Mouse (Mus musculus) lung, postnatal 0 days (tissue): ENCODE data around the gene Fscn1. TPM values are rescaled to one million over a fixed set of nuclear protein-coding genes. Genes with fewer than 3 reads are reported as not detected.

Experiments
- ATAC-seq: fragments of 200-750 bp; cut with Nextera tagmentation; 2 replicates; pipeline ENCODE4 v1.8.0; 2017; ENCODE audit warnings: moderate library complexity
- DNase-seq: peaks from one replicate; pipeline ENCODE4 v3.0.0-alpha.2; 2016; ENCODE audit warnings: low spot score
- H3K27ac ChIP-seq: fragments of 300-500 bp; sonication (generic); 2 replicates; pipeline ENCODE4 v1.5.1; 2014; ENCODE audit warnings: antibody characterized with exemption, mild to moderate bottlenecking, low read length, mixed read lengths
- H3K27me3 ChIP-seq: fragments of 300-500 bp; sonication (generic); replicated peaks from 2 replicates; pipeline ENCODE4 v1.6.1; 2014; ENCODE audit warnings: low read length, mixed read lengths; ENCODE audit not compliant: insufficient read depth
- H3K36me3 ChIP-seq: fragments of 300-500 bp; sonication (generic); 2 replicates; pipeline ENCODE4 v1.6.1; 2014; ENCODE audit warnings: low read length, mixed read lengths; ENCODE audit not compliant: insufficient read depth
- H3K4me1 ChIP-seq: fragments of 300-500 bp; sonication (generic); 2 replicates; pipeline ENCODE4 v1.6.1; 2014; ENCODE audit warnings: antibody characterized with exemption, low read depth, low read length, mixed read lengths; ENCODE audit not compliant: insufficient read depth
- H3K4me2 ChIP-seq: fragments of 300-500 bp; sonication (generic); replicated peaks from 2 replicates; pipeline ENCODE4 v1.6.1; 2014; ENCODE audit warnings: low read depth, mild to moderate bottlenecking, low read length, moderate library complexity, mixed read lengths
- H3K4me3 ChIP-seq: fragments of 300-500 bp; sonication (generic); 2 replicates; pipeline ENCODE4 v1.5.1; 2014; ENCODE audit warnings: low read depth, low read length
- H3K9ac ChIP-seq: fragments of 300-500 bp; sonication (generic); replicated peaks from 2 replicates; pipeline ENCODE4 v1.6.1; 2014; ENCODE audit warnings: low read depth, mild to moderate bottlenecking
- H3K9me3 ChIP-seq: fragments of 300-500 bp; sonication (generic); 2 replicates; pipeline ENCODE4 v1.6.1; 2016; ENCODE audit warnings: low read length, mixed read lengths
- CTCF ChIP-seq: IDR thresholded peaks from 2 replicates; pipeline ENCODE4 v1.5.1; 2016; ENCODE audit warnings: antibody characterized with exemption, mild to moderate bottlenecking
- EP300 ChIP-seq: IDR thresholded peaks from 2 replicates; pipeline ENCODE4 v1.6.1; 2016; ENCODE audit warnings: antibody characterized with exemption, mild to moderate bottlenecking, control low read depth
- WGBS: fragments of 180-500 bp; shearing (Covaris S2); extraction: QIAGEN DNeasy Blood & Tissue Kit; methylation state at CpG from one replicate; pipeline ENCODE4 v1.1.7; 2014; 5-methylcytosine and 5-hydroxymethylcytosine counted together
- polyA plus RNA-seq: library from polyadenylated mRNA; unstranded; fragments of >200 nt; fragmentation: Nextera tagmentation; extraction: Ambion mirVana; gene quantifications from 2 replicates; pipeline ENCODE4 v1.2.1, GENCODE M21; 2015

Fscn1 gene
- polyA plus RNA-seq, 1 experiment from 2014 or later = 69.1 TPM

DNA sequence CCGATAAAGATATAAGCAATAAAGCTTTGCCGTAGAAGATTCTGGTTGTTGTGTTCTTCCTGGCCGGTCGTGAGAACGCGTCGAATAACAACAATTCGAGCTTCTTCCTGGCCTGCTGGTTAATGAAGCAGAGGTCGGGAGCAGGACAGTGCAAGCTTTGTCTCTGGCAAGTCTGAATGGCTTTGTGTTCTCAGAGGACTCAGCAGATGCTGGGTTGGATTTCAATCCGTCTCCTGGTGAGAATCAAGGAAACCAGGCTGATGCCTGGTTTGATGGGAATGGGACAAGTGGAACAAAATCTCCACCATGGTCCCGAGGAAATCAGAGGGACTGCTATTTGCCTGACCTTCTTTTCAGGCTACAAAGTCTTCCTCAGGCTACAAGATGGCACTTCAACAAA is 49.2 kb downstream of the Fscn1 start:
- Histone ChIP-seq H3K27me3 (no peaks in the 10 kb centered on the region), H3K36me3 (peaks cover 18% of the 10 kb centered on the region), H3K9ac (no peak overlapping the region), H3K27ac (no peak overlapping the region), H3K4me3 (no peak overlapping the region), H3K4me1 (no peaks in the 10 kb centered on the region), H3K9me3 (no peaks in the 10 kb centered on the region), H3K4me2 (no peak overlapping the region)
- ATAC-seq (no peak), DNase-seq (no peak)
- 89% methylated on average over 10 of the region's 11 CpGs for WGBS
- no peak for TF ChIP-seq CTCF
- no peak for TF ChIP-seq EP300

DNA sequence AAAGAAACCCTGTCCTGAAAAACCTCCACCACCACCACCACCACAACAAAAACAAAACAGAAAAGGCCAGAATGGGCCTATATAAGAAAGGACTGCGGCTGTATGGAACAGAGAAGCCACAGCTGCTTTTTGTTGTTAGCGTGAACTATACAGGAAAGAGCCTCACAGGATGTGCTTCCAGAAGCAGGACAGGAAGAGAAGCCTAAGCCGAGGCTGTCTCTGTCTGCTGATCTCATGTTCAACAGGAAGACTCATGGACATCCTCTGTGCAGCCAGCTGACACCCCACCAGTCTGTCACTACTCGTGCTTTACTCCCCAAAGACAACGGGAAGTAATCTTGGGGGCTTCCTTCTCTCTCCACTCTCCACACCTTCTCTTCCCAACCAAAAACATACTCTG is 57.3 kb downstream of the Fscn1 start:
- WGBS = 54% methylated on average over 5 of the region's 5 CpGs
- no peak overlapping the region for H3K9ac ChIP-seq
- peak; percentile 49 for DNase-seq
- H3K36me3 ChIP-seq = peaks cover 21% of the 10 kb centered on the region
- no peak for TF ChIP-seq EP300
- TF ChIP-seq CTCF = no peak
- no peak overlapping the region for H3K4me3 ChIP-seq
- no peaks in the 10 kb centered on the region for H3K4me1 ChIP-seq
- H3K27ac ChIP-seq = peak overlapping the region; percentile 57
- no peaks in the 10 kb centered on the region for H3K27me3 ChIP-seq
- no peaks in the 10 kb centered on the region for H3K9me3 ChIP-seq
- peak; percentile 88 for ATAC-seq
- H3K4me2 ChIP-seq = no peak overlapping the region

Other genes starting within 250 kb of the Fscn1 start
- gene Tnrc18, start 142.7 kb upstream of the Fscn1 start, polyA plus RNA-seq = 16.6 and 24.9 TPM in 2 replicates
- 6.3 and 7.9 TPM in 2 replicates for gene Fbxl18, start 64.9 kb upstream of the Fscn1 start, polyA plus RNA-seq
- 18,716 and 19,008 TPM in 2 replicates for gene Actb, start 53.6 kb upstream of the Fscn1 start, polyA plus RNA-seq
- gene Rnf216, start 152.7 kb downstream of the Fscn1 start, polyA plus RNA-seq = 23.2 and 26.0 TPM in 2 replicates
- gene Olfr718-ps1, start 187.2 kb downstream of the Fscn1 start, polyA plus RNA-seq = not detected in 2 replicates
- gene Rbak, start 220.4 kb downstream of the Fscn1 start, polyA plus RNA-seq = 8.0 and 9.1 TPM in 2 replicates
- gene Spdye4b, start 220.7 kb downstream of the Fscn1 start, polyA plus RNA-seq = not detected in 2 replicates